Mouse (Mus musculus): ENCODE data around the gene Junb.

DNA sequence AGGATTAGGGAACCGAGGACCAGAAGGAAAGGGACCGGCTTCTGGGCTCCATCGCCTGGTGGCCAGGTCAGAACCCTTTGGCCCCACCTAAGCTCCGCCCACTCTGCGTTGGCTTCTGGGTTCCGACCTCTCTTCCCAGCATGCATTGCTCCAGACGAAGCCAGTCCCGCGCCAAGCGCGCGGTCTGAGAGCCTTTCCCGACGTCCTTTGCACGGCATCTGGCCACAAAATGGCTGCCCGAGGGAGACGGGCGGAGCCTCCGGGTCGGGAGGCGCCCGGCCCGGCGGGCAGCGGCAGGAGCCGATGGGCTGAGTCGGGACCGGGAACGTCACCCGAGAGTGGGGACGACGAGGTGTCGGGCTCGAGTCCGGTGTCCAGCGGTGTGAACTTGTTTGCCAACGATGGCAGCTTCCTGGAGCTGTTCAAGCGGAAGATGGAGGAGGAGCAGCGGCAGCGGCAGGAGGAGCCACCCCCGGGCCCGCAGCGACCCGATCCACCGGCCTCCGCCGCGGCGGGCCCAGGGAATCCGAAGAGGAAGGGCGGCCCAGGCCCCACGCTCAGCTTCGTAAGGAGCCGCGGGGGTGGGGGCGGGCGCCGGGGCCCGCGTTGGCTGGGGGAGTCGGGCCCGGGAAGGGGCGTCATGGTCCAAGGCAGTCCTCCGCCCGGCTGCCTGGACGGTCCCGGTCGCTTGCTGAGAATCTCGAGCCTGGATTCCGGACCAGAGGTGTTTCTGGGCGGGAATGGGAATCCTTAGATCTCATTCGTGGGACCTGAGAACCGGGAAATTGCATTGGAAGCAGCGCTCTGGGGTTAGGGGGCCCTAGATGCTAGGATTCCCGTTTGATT is 48.4 kb upstream of the Junb start, which contains the start of gene Trir:
- TF ChIP-seq CTCF (IDR thresholded peaks at IDR 0.05; ENCODE audit: low read depth, low read length): no peak
- peak; percentile 87 for TF ChIP-seq POLR2A (IDR thresholded peaks at IDR 0.05; ENCODE audit: insufficient read depth, low read length)

Measured in ES-Bruce4 (cell line).